Mouse (Mus musculus): Measurements from ENCODE around the gene 1700057G04Rik.

- TF ChIP-seq NELFE (IDR thresholded peaks at IDR 0.05; ENCODE audit: low read depth, low read length) (no peak), ELF1 (IDR thresholded peaks at IDR 0.05; ENCODE audit: low read depth, low read length) (no peak), POLR2A (IDR thresholded peaks at IDR 0.05; ENCODE audit: control insufficient read depth in 1 of 2, insufficient read depth in 1 of 2, low read depth in 1 of 2, low read length in 2 of 2, poor library complexity in 1 of 2) (no peak), HCFC1 (IDR thresholded peaks at IDR 0.05; ENCODE audit: low read depth, low read length) (no peak), TCF12 (IDR thresholded peaks at IDR 0.05; ENCODE audit: low read depth, low read length) (0 out of 2 replicates have a peak, but pooled peaks have one; percentile 30), EP300 (IDR thresholded peaks at IDR 0.05; ENCODE audit: low read depth in 1 of 2, low read length in 2 of 2) (peak in 1 of 2 experiments; percentile 28; a peak in 1 of 4 replicates), POLR2AphosphoS5 (IDR thresholded peaks at IDR 0.05; ENCODE audit: borderline replicate concordance, low read depth, low read length) (no peak), CTCF (IDR thresholded peaks at IDR 0.05 in 2 of 3, conservative IDR thresholded peaks at IDR 0.05 in 1 of 3; ENCODE audit: control insufficient read depth in 1 of 3, insufficient read depth in 1 of 3, low read depth in 2 of 3, low read length in 3 of 3, poor library complexity in 1 of 3, severe bottlenecking in 1 of 3) (no peak)
Observed at GRCm38 (mm10) chr9:92280048-92280447, 29.1 kb upstream of the 1700057G04Rik start.
